Mouse (Mus musculus) spleen, postnatal 4 days (tissue): ENCODE measurements around the gene Trap1.
A peak's percentile ranks its signal among the peaks of the same experiment; 100 is the strongest.
"Not testable (repeated sequence)": the region's sequence is repeated elsewhere in the genome, so short reads cannot be mapped to it uniquely, and the experiment has no call there.

Experiments
- DNase-seq, 2 experiments: peaks; one replicate each; pipeline ENCODE4 v3.0.0; 2022; ENCODE audit warnings: low spot score in 2 of 2

Trap1 gene

DNA sequence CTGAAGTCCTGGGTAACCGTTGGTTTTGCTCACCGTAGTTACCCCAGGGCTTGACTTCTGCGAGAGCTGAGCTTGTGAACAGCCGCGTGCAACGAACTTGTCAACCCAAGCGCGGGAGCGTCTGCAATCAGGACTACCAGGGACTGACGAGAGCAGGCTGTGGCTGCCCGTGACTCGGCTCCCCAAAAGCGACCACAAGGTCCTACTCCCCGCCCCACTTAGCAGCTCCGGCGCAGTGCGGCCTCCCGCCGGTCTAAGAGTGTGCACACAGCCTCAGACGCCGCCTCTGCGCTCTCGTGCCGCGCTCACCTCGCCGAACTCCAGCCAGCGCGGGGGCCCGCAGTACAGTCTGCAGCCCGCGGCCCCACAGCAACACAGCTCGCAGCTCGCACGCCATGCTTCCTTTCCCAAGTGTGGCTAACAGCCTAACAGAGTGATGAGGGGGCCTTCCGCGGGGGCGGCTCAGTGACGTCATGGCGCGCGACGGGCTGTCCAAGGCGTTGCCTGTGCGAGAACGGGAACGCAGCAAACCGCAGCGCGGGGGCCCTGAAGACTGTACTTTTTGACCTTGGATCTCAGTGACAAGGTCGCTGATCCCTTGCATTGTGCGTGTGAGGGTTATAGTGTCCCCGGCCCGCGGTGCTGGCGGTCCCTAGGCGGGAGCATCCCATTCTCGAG is at the start of gene Trap1:
Gene Trap1, minus strand, starts transcription at position 444 of the 678 bp plus-strand sequence.
- peak; percentile 95 to 99 for DNase-seq

DNA sequence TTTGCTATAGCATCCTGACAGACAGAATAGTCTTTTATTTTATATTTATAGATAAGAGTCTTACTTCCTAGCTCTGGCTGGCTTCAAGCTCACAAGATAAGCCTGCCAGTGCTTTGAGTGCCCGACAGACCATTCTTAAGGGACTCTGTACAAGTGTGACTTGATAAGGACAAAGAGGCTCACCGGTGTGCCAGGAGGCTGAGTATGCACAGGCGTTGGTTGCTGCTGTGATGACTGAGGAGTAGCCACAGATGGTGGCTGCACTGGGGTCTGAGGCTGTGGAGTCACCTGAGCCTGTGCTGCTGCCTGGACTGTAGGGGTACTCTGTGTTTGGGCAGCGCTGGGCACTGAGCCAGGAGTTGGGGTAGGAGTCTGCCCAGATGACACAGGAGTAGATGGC is 39.4 kb upstream of the Trap1 start:
- peak in 1 of 2 experiments; percentile 17 for DNase-seq

DNA sequence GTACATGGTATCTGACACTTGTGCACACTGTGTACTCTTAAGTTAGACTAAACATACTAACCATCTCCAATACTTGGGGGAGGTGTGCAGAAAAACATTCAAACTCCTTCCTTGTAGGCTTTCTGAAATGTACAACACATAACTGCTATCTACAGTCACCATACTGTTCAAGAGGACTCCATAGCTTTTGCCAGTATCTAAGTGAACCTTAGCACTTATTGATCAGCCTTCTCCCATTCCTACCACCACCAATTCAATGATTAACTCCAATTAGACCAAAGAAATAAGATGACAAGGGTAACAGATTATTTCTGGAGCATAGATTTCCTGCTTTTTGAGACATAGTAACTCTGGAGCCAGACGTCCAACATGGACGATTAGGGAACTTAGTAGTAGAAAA is 22.7 kb upstream of the Trap1 start:
- DNase-seq = no peak

DNA sequence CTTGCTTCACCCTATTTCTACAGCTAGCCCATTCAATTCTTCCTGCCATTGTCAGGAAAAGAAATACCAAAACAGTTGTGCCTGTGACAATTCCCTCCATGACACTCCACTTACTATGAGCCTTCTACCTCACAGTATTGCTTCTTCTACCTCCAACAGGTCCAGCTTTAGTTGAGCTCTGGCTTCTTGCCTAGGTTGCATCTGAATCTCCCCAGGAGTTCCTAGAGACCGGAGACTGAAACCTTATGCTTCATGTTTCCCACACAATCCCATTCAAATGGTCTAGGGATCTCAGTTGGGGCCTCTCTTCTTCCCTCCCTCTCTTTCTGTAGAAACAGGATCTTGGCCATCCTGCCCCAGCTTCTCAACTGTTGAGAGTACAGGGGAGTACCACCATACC is 19.9 kb upstream of the Trap1 start:
- no peak for DNase-seq

DNA sequence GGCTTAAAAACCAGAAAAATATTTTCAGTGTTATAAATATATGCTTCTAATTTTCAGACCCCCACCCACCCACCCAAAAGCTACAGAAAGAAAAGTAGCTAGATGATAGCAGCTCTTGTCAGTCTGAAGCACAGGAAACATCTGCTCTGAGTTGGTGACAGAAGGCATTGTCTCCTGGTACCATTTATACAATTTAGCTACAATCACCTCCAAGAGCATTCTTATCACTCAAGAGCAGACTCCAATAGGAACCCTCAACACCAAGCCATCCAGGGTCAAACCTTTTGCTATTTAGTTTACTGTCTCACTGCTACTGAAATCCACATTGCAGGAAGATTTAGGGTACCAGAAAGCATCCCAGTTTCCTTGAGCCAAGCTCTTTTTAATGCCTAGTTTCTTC is 19.3 kb upstream of the Trap1 start:
- no peak for DNase-seq

DNA sequence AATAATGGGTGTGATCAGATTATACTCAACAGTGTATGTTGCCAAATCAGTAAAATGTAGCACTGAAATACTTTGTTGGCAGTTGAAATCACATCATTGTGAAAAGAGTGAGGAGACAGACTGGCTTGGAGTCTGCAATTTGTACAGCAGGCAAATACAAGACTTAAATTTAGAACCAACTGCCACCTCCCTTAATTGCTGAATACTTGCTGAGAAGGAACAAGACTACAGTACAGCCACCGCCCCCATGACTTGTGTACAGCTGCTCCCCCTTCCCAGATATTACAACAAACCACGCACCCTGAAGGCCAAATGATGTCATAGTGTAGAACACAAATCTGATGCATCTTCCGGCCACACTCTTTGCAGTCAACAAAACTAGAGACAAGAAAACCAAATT is 18.5 kb upstream of the Trap1 start:
- no peak for DNase-seq

DNA sequence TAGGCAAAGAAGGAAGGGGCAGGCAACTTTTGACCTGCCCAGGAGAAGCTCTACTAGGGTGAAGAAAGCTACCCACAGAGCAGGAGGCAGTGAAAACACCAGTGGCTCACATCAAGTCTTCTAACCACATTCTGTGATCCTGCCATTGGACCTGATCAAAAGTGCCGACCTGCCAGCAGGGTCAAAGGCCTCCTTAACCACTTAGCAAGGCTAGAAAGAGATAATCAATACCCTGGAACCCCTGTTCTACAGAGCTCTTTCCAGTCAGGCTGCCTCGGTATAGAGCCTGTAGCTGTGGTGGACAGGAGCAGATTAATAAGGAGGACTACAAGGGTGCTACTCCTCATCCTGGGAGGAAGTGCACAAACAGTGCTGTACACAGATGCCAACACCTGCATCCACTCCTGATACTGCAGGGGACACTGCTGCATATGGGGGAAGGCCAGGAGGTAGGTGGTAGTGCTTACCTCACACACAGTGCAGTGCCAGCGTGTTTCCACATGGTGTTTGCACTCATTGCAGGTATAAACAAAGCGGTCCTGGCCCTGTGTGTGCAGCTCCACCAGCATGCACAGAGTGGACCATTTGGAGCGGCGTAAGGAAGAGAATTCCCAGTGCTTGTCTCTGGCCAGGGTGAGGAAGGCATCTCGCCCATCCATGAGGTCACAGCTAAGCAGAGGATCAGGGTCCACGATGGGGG is 9.7 kb upstream of the Trap1 start:
- no peak for DNase-seq

DNA sequence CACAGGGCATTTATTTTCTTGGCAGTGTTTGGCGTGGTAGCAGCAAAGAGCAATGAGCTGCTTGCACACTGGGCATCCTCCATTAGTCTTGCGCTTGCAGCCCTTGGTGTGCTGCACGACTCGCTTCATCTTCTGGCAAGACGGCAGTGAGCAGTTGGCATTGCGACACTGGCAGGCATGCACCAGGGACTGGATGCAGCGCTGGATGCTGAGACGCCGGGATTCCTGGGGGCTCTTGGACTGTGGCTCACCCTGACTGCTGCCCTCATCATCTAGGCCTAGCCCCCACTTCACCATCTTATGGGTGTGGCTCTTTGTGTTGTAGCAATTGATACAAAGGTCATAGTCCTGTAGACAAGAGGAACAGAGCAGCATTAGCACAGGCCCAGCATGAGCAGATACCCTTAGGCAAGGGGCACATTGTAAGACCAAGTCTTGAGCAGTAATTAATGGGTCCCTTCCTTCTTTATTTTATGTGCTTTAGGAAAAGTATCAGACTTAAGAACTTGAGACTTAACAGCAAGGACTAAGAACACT is 8.3 kb upstream of the Trap1 start:
- no peak for DNase-seq

DNA sequence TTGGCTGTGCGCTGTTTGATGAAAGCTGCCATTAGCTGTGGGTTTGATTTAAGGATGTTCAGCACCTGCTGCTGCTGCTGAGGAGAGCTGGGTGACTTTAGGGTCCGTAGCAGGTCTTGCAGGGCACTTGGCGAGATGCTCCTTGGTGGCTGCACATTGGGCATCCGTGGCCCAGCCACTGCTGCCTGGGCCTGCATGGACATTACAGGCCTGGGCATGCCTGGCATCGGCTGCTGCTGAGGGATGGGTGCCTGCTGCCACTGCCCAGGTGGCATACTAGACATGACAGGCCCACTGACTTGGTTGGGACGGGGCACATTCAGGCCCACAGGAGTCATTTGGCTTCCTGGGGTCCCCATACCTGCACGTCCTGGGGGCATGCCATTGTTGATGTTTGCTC is 7.4 kb upstream of the Trap1 start:
- DNase-seq = no peak

DNA sequence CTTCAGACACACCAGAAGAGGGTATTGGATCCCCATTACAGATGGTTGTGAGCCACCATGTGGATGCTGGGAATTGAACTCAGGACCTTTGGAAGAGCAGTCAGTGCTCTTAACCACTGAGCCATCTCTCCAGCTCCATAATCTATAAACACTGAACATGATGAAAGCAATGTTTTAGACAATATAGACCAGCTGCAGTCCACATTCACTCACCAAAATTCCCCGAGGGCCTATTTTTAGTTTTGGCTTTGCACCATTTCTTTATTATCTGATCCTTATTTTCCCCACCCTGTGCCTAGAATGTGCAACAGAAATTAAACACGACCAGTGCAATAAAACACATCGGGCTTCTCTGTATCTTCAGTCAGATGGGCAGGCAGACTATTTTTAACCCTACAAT is 2.8 kb upstream of the Trap1 start:
- DNase-seq = not testable (repeated sequence)

DNA sequence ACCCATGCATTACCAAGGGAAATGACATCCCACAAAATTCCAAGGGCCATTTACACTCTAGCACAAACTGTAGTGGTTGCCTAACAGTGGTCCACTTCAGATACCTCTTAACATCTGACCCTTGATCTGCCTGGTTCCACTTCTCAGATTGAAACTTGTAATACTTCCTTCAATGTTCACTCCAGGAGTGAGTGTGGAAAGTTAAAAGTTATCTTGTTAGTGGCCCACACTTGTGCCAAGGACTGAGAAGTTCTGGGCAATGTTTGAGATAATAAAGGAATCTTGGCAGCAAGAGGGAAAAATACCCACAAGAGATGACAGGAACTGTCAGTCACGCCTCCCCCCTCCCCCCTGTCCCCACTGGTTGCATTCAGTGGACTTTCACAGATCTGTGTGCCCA is 2.0 kb upstream of the Trap1 start:
- DNase-seq = no peak

DNA sequence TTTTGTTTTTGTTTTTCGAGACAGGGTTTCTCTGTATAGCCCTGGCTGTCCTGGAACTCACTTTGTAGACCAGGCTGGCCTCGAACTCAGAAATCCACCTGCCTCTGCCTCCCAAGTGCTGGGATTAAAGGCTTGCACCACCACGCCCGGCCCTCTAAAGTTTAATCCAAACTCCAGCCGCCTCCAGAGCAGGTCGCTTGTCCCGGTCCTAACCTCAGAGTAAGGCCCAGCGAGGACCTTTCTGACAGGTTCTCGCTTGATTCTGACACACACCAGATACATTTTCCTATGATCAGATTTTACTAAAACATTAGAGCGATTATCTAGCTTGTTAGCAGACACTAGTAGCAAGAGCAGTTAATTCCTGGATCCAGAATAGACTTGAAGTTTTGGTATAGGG is 675 bp upstream of the Trap1 start:
- not testable (repeated sequence) for DNase-seq

DNA sequence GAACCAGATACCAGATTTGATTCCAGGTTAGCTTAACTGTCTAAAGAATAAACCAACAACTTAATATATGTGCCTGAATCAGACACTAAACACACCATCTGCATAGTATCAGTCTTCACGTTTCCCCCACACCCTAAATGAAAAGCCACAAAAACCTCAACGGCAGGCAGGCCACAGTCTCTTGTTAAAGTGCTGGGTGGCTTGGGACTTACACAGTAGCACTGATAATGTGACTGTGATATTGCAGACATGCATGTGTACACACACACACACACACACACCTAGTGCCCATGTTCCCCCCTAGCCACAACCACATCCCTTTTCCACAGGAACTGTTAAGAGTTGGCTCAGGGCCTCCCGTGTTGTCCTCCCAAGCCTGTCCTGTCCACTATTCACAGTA is 2.8 kb downstream of the Trap1 start:
- DNase-seq = no peak

DNA sequence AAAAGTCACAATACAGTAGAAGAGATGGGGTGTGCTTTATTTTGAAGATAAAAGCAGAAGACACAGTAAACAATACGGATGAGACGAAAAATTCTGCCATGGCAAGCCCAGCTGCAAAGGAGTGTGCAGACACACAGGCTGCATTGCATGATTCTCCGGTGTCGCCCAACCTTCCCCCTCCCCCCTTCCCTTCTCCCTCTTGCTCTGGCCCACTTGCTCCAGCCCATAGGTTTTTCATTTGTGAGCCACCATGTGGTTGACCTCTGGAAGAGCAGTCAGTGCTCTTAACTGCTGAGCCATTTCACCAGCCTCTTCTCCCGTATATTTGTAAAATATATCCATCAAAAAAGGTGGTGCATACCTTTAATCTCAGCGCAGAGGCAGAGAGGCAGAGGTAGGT is 3.3 kb downstream of the Trap1 start:
- DNase-seq = no peak

DNA sequence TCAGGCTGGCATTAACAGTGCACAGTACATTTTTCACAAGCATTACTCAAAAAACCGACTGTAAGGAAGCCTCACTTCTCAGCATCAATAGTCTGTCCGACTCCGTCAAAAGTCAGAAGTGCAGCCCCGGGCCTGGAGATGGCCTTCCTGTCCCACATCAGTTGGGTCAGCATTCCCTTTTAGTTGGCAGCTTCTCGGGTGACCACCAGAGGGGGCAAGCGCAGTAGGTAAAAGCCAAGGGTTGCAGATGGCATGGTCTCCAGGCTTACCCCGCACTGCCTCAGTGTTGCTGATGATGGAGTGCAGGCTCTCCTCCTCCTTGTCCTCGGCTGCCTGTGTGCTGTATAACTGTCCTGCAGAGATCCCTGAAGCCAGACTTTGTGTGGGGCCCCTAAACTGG is 9.0 kb downstream of the Trap1 start:
- DNase-seq = peak; percentile 64 to 84

DNA sequence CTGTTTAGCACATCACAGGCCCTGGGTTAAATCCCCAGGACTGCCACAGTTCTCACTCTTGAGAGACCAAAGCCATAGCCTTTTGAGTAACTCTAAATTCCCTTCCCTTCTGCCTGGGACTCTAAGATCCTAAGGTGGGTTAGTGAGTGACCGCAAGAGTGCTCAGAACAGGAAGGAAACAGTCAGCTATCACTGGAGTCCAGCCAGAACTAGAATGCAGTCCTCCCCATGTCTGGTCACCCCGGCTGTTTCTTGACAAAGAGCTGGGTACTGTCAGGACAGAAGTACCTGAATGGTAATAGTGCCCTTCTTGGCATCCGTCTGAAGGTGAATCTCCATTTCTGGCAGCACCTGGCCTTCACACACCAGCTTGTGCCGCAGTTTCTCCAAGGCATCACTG is 12.7 kb downstream of the Trap1 start:
- no peak for DNase-seq

DNA sequence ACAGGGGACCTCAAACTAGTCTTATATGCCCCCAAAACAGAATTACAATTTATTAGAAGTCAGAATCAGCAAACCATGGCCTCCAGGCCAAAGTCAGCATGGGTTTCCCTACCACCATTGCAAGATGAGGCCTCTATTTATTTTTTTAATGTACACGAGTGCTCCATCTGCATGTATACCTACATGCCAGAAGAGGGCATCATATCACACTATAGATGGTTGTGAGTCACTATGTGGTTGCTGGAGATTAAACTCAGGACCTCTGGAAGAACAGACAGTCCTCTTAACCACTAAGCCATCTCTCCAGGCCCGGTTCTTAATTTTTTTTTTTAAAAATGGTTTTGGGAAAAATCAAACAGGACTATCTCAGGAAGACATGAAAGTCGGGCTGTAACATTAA is 23.8 kb downstream of the Trap1 start:
- no peak for DNase-seq

DNA sequence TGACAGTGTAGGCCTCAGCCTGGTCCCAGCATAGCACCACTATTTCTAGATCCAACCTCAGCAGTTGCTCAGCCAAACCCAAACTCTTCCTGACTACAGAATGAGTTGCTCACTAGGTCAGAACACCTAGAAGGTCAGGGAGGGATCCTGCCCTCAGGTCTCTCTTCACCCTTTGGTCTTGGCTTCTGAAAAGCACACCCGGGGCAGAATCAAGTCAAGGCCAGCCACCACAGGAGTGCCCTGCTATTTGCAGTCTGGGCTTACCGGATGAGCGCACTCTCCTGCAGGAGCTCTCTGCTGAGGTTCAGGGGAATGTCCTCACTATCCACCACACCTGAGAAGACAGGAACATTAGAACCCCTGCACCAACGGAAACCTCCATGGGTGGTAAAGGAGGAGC is 25.0 kb downstream of the Trap1 start:
- DNase-seq = no peak

DNA sequence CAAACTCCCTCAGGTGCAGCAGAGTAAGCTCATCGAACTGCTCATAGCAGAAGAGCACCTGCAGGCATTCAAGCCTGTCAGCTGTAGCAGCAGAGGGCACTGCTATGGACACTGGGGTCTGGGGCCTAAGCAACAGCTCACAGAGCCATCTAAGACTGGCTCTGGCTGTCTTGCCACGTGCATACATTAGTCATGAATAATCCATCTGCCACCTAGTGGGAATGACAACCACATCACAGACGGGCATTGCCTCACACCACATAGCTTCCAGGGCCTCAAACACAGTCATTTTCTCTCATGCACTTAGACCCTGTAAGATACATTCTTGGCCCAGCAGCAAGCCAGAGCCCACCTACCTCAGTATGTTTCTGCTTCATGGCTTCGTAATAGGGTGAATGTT is 32.1 kb downstream of the Trap1 start:
- no peak for DNase-seq

DNA sequence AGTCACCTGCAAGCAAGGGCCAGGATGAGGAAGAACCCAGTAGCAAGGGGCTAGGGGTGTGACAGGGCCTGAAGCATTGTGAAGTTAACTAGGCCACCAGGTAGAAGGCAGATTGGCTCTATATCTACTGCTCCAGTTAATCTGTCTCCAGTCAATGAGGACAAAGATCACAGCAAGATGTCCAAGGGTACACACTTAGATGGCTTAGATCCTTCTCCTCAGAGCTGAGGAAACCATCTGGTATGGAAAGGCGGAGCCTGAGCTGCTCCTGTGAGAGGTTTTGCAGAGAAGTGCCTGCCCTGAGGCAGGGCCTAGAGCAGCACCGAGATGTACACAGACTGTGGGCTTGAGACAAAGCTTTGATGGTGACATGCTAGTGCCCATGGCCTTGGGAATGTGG is 33.5 kb downstream of the Trap1 start:
- no peak for DNase-seq

DNA sequence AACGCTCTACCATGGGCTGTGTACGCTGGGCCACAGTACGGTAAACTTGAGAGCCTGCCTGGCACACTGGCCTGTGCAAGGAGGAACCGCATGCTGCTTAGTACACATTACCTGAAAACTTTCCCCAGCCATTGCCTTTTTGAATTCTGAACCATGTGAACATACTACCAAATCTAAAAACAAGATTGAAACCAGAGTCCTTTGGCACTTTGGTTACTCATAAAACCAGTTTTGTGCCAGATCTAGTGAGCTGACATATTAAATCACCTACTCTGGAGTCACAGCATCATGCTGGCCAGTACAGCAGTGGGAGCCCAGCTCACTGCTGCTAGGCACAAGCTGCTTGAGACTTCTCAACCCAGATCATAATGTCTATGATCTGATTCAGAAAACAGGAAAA is 36.0 kb downstream of the Trap1 start:
- DNase-seq = no peak

DNA sequence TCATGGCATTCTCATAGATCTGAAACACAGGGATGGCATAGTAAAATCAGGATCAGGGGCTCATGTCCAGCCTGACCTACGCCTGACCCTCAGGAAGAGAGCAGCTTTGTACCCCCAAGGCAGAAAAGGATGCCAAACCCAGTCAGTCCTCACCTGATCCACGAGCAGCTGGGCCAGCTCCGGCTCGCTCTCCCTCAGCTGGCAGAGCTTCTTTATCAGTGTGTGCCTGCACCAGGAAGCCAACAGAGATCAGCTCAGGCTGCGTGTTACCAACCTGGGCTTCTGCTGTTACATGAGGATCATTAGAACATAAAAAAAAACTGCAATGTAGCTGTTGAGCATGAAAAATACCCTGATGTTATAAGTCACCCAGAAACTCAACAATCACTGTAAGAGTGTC is 37.4 kb downstream of the Trap1 start:
- no peak for DNase-seq

DNA sequence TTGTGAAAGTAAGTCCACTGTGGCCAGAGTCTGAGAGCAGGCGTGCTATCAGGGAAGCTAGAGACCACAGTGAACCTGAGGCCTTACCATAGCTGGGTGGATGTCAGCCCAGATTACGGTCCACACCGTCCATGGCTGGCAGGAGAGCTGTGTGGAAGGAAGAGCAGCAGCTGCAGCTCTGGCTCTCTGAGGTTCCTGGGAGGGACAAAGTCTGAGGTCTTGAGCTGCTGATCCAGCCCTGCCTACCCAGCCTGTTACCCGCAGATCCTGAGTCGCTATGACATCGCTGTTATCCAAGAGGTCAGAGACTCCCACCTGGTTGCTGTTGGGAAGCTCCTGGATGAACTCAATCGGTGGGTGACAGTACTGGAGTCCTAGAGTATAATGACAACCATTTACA is 39.9 kb downstream of the Trap1 start:
- no peak for DNase-seq

DNA sequence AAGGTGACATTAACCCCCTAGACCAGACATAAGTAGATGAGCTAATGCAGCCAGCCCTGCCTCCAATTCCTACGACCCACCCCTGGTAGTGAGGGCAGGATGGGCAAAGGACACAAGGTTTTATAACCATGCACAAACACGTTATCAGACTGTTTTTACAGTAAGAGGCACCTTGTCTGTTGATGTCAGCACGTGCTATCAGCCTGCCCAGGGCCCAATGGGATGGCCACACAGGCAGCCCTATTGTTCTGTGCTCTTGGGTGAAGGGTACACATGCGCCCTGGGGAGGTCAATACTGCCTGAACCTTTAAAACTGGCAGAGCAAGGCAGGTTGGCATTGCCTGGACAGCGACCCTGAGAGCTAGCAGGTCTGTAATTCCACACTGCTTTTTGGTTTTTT is 40.8 kb downstream of the Trap1 start, which contains the start of gene Dnase1:
Gene Dnase1, plus strand, starts transcription at position 136 of the 400 bp plus-strand sequence.
- no peak for DNase-seq
